Mouse (Mus musculus): ENCODE measurements at regions not wholly inside any gene's neighbourhood (a gene's known extent, or its start where the extent isn't known, plus 50 kb on each side); places are given as distances from the start of the nearest gene placed in this dataset.

GRCm38 (mm10) chr4:134990651-134991050 lies 60.0 kb downstream of the Syf2 start:
- no peak for DNase-seq (ENCODE audit: low spot score in 2 of 2)

- DNase-seq (ENCODE audit: low spot score in 2 of 2), result no peak
Observed at GRCm38 (mm10) chr4:134993526-134994122, 62.9 kb downstream of the Syf2 start.

DNA sequence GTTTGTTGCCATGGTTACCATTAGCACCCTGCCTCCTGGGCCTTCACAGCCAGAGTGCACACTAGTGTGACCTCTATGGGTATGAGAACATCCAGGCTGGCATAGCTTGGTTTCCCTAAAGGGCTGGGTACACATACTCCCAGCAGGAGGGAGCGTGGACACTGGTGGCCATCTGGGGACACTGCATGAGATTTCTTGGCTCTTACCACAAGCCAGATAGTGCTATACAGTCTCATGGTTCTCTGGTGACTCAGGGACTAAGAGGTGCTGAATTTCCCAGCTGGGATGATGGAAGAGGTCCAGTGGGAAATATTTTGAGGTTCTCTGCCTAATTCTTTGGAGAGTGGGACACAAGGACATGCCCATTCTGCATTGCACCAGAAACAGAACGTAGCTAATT lies 63.5 kb downstream of the Syf2 start:
- no peak for DNase-seq (ENCODE audit: low spot score in 2 of 2)

- no peak for DNase-seq (ENCODE audit: low spot score in 2 of 2)
Observed at GRCm38 (mm10) chr4:134994648-134995047, 64.0 kb downstream of the Syf2 start.

DNA sequence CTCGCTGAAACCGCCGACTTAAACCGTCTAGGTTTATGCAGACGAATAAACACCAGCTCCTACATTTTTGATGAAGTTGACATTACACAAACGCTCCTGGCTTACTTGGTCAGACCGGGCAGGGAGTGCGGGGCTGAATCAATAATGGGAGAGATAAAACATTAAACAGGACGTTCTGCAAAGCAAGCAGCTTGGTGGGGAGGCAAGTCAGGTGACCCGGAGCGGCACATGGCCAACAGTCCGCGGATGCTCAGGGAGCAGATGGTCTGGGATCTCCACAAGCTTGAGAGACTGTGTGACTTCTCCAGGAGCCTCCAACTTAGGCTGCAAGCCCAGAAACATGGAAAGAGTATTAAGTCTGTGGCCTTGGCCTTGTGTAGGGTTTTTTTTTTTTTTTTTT lies 64.4 kb downstream of the Syf2 start:
- no peak for DNase-seq (ENCODE audit: low spot score in 2 of 2)

GRCm38 (mm10) chr4:134996121-134996520 lies 65.4 kb downstream of the Syf2 start:
- no peak for DNase-seq (ENCODE audit: low spot score in 2 of 2)

DNA sequence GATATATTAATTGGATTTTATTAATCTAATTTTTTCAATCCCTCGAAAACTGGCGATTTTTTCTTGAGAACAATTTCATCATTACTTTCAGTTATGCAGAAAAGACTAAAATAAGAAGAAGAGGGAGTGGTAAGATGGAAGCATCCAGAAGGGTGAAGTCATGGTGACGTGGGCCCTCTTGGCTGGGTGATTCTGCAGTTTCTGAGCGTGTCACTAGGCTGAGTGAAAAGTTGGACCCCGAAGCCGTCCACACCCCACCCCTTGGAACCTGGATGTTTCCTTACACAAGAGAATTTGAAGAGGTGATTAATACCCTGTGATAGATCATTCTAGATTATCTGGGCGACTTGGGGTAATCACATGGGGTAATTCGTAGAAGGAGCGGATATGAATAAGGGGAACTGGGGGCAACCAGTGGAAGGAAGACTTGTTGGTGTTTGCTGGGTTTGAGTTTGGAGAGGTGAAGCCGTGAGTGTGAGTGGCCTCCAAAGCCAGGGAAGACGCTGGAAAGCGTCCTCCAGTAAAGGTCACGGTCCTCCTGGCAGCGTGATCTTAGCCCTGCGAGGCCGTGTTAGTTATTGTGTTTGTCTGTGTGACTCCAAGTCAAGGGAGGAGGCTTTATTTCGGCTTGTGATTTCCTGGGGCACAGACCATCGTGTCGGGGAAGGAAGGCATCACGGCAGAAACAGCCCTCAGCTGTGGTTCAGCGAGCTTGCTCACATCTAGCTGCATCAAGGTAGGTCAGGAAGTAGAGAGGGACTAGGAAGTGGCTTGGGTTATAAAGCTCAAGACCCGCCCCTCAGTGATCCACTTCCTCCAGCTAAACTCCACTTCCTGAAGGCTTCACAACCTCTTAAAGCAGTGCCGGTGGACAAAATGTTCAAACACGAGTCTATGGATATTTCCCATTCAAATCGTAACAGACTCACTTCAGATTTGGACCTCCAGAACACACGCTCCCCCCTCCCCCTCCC lies 67.0 kb downstream of the Syf2 start:
- DNase-seq (ENCODE audit: low spot score in 2 of 2), result peak in 1 of 2 experiments; percentile 11

DNA sequence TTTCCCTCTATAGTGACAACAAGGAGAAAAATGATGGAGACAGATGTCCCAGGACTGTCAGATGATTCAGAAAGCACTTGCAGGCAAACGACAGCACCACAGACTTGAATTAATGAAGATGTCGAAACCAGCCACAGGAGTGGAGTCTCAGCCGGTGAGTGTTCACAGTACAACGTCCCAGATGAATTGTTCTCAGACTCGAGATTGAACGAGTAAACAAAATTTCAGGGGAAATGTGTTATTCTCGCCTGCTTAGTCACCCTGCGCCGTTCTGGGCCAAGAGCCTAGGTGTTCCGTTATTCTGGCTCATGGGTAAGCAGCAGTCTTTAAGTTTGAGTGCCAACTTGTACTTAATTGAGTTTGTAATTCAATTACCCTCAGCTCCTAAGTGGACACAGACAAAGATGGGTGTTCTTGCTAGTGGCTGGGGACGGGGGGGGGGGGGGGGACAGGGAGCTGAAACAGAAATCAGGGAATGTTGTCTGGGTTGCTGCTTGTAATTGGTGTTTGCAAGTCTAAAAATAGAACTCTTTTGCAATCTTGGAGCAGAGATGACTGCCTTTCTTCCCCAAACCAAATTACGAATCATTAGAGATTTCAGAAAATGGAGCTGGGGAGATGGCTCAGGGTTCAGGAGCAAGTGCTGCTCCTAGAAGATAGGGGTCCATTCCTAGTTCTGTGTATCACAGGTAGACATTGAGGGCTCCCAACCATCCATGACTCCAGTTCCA lies 68.4 kb downstream of the Syf2 start:
- DNase-seq (ENCODE audit: low spot score in 2 of 2), result no peak

DNA sequence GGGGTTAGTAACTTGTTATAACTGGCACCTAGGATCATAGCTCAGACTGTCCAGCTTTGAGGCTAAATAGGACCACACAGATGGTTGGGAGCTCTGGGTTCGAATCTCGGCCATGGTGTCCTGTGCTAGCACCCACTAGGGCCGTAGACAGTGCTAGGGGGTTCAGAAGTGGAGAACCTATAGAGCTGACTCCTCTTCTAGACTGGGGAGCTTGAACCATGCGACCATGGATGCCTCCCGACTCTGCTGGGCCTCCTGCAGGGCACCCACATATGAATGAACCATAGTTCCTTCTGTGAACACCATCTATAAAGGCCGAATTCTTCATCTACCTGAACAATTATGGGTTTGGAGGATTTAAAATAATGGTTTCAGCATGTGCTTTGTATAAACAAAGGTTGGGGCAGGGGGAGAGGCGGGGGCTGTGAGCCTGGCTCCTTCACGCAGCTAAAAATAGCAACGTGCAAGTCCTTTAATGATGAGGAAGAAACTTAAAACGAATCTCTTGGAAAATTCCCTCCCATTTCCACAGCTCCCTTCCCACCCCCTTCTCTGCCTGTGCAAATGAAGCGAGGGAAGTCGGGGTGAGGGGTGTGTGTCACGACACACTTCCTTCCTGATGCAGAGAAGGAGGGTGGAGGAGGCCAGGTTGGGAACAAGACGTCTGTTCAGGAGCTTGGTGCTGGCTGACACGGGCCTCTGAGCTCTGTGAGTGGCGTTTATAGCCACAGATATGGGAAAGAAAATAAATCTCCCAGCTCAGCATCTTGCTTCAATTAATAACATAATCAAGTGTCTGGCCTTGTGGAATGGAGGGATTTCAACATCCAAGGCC lies 71.6 kb downstream of the Syf2 start:
- no peak for DNase-seq (ENCODE audit: low spot score in 2 of 2)

GRCm38 (mm10) chr4:135011365-135011764 lies 80.7 kb downstream of the Syf2 start:
- DNase-seq (ENCODE audit: low spot score in 2 of 2), result no peak

- DNase-seq (ENCODE audit: low spot score in 2 of 2), result no peak
Observed at GRCm38 (mm10) chr4:135012945-135013344, 82.2 kb downstream of the Syf2 start.

DNA sequence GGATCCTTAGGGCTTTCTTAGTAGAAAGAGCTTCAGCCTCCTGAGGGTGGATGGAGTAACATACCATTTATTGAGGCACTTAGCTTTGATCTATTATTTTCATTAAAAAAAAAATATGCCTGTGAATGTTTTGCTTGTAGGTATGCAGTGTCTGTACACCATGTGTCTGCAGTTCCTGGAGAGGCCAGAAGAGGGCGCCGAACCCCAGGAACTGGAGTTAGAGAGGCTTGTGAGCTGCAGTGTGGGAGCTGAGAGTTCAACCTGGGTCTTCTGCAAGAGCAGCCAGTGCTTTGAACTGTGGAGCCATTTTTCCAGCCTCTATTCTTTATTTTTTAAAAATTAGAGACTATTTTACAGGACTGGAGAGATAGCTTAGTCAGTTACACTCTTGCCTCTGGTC lies 83.2 kb downstream of the Syf2 start:
- no peak for DNase-seq (ENCODE audit: low spot score in 2 of 2)

DNA sequence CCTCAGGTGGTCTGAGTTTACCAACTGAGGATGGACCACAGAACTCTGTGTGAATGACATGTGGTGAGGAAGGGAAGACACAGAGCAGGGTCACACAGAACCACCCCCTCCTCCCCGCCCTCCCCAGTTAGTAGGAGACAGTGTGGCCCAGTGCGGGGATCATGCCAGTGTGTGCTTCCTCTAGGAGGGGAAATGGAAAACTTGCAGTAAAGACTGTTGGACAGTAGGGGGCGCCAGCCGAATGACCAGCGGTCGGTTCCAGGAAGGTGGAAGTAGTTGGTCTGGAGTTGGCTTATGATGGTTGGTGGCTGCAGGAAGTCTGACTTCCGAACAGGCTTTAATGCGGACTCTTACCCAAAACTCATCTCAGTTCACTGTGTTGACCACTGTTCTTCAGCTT lies 87.3 kb downstream of the Syf2 start:
- DNase-seq (ENCODE audit: low spot score in 2 of 2), result peak; percentile 47 to 58

GRCm38 (mm10) chr4:135019120-135019519 lies 88.4 kb downstream of the Syf2 start:
- DNase-seq (ENCODE audit: low spot score in 2 of 2), result no peak

- no peak for DNase-seq (ENCODE audit: low spot score in 2 of 2)
Observed at GRCm38 (mm10) chr4:135020262-135020991, 89.7 kb downstream of the Syf2 start.

DNA sequence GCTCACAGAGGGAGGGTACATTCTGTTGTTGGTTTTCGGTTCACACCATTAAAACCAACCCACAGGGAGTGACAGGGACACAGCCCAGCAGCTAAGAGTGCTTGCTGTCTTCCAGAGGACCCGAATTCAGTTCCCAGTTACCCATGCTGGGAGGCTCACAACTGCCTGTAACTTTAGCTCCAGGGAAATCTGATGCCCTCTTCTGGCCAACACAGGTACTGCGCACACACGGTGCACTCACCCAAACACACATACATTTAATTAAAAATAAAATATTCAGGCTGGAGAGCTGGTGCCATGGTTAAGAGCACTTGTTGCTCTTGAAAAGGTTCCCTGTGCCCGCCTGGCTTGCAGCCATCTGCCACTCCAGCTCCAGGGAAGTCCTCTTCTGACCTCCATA lies 92.5 kb downstream of the Syf2 start:
- DNase-seq (ENCODE audit: low spot score in 2 of 2), result no peak

DNA sequence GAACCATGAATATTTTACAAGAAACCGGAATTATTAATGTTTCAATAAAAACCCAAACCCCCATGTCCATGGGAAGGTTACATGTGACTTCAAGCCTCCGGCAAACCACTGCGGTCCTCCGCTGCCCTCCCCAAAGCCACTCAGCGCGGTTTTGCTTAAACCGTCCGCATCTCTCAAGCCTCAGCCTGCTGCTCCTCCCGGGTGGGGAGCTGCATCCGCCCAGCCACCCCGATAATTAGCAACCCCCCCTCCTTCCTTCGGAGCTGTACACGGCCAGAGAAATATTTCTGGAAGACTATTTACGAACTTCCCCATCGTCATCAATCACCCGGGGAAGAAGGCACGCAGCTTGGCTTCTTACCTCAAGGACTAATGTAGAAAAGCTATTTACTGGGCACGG lies 94.7 kb upstream of the Runx3 start:
- DNase-seq (ENCODE audit: low spot score in 2 of 2), result no peak

GRCm38 (mm10) chr4:135027136-135027535 lies 93.3 kb upstream of the Runx3 start:
- DNase-seq (ENCODE audit: low spot score in 2 of 2), result no peak

DNA sequence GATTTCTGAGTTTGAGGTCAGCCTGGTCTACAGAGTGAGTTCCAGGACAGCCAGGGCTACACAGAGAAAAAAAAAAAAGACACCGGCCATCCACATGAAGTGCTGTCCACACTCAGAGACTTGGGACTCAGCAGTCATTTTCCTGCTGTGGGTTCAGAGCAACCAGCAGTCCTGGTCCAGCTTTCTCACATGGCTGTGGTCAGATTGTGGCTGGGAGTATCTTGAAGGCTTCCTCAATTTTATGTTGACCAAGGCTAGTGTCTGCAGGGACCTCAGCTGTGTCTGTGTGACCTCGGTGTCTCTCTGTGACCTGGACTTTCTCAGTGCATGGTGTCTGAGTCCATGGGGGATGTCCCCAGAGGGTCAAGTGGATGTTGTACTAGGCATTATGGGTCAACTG lies 90.7 kb upstream of the Runx3 start:
- DNase-seq (ENCODE audit: low spot score in 2 of 2), result no peak

DNA sequence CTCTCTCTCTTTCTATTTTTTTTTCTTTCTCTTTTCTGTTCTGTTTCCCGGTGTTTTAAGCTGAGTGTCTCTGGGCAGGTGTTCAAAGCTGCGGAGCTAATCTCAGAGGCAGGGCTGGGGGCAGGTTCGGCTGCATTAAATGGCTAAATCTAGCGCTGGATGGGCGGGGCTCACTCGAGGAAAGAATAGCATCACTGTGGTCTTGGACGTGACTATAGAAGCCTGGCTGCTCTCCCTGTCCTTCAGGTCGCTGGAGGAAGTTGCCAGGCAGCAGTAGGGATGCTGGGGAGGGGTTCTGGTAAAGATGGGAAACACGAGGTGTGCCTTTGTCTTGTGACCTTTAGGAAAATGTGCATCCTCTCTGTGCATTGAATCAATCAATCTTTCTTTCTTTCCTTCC lies 88.0 kb upstream of the Runx3 start:
- DNase-seq (ENCODE audit: low spot score in 2 of 2), result no peak

GRCm38 (mm10) chr4:135033302-135033701 lies 87.2 kb upstream of the Runx3 start:
- no peak for DNase-seq (ENCODE audit: low spot score in 2 of 2)

Data from spleen, postnatal 36 days (tissue).